Mouse (Mus musculus): ENCODE measurements around the gene Fut4.
"Not testable (repeated sequence)": the region's sequence is repeated elsewhere in the genome, so short reads cannot be mapped to it uniquely, and the experiment has no call there.

Gene Fut4

DNA sequence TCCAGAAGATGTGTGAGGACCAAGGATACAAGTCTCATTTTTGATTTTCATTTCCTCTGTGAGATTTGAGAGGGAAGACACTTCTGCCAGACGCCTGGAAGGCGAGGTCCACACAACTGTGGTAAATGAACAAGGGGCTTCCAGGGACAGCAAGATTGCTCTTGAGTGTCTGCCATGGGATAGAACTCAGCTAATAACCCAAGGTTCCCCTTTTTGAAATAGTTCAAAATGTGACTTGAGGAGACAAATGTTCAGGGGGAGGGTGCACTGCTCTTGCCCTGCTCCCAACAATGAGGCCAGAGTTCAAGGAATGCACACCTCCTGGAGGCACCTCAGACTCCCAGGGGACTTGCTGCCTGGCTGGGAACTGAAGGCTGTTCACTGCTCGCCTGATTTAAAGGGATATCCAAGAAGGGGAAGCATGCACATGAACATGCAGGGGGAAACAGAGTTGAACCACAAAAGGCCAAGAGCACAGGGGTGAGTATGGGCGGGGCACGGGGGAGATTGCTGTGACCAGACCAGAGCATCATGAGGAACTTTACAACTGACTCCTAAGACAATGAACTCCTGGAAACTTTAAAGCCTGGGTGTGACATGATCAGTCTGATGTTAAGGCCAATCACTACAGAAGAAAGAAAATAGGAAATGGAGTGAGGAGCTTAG lies 27.3 kb downstream of the Fut4 start:
- DNase-seq, result no peak

DNA sequence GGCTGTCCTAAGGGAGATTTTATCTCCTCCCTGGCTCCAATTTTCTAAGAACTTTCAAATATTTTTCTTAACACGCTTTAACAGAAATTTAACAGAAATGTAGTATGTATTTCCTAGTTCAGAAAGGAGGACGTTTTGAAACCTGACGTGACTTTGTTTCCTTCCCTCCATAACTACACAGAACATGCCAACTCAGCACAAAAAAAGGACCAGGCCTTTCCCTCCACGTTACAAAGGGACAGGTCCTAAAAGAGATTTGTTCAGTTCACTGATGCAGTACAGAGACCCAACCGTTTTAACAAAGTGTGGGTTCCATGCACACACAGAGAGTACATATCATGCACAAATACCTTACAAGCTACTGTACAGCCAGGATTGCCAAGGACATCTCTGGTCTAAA lies 30.6 kb downstream of the Fut4 start:
- DNase-seq, result no peak

DNA sequence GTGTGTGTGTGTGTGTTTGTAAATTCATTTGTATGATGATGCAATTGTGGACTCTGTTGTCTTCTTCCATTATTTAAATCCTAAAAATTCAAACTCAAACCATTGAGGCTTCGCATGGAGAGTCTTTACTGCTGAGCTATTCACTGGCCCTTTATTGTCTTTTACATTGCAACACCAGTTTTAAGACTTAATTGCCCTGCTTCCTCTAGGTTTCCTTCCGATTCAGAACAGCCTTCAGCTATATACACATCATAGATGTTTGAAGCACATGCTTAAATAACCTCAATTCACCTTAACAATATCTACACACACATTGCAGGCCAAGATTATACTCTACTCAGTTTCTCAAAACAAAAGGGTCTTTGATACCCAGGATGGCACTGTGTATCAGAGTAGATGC lies 31.8 kb downstream of the Fut4 start:
- no peak for DNase-seq

DNA sequence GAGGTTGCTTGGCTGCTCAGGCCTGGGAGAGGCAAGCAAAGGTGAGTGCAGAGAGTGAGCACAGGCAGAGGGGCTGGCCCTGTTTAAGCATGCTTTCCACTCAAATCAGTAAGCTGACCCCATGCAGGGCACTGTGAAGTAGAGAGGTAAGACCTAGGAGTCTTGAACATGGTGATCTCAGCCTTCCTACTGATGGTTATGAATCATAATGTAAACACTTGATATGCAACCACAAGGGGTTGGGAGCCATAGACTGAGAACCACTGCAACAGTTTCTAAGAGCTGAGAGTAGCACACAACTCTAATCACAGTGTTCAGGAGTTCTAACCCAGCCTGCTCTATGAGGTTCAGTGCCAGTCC lies 33.9 kb downstream of the Fut4 start:
- no peak for DNase-seq

DNA sequence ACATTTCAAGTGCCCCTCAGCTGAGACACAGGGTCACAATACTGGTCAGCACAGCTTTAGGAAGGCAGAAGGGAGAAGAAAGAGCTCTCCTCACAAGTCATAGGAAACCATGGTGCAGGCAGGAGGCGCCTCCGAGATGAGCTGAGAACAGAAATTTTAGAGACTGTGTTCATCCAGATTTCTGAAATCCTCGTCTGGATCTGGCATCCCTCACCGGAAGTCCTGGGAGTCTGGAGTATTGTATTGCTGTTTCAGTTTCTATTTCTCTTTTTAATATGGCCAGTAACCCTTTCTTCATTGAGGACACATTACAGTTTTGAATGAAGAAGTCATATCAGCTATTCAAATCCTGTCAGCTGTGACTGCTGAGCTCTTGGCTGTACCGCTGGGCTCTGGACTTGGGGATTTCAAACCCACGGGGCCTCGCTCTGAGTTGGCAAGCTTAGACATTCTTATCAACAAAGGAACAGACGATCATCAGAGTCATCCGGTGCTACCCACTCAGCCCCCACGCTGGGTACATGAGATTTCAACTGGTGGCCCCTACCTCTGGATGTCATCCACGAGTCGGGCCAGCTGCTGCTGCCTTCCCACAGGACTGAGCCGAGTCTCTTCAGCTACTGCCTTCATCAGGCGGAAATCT lies 34.4 kb downstream of the Fut4 start:
- DNase-seq, result peak; percentile 27 to 54

DNA sequence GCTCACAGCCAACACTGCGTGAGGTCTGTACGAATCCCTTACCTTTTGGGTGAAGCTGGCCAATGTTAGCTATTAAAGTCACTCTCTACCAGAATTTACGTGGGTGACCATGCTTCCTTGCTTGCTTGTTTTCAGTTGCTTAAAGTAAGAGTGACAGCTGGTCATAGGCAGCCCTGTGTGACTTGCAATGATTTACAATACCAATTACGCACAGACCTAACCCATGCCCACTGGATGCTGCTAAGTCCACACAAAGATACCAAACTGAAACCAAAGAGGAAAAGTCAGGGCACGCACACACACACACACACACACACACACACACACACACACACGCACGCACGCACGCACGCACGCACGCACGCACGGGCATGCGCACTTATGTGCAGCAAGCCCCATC lies 36.9 kb downstream of the Fut4 start:
- no peak for DNase-seq

DNA sequence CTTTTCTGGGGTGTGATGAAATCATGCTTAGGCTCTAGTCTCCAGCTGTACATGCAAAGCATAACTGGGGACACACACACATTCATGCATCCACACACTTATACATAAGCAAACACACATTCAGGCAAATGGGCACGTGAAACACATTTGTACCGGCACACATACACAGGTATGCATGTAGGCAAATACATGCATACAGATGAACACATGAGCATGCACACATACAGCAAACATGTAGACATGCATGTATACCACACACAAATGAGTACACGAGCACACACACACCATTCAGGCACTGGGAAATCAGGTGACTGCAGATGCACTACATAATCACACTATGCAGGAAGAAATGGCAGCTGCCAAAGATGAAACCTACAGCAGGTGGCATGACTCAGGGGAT lies 41.3 kb downstream of the Fut4 start:
- no peak for DNase-seq

DNA sequence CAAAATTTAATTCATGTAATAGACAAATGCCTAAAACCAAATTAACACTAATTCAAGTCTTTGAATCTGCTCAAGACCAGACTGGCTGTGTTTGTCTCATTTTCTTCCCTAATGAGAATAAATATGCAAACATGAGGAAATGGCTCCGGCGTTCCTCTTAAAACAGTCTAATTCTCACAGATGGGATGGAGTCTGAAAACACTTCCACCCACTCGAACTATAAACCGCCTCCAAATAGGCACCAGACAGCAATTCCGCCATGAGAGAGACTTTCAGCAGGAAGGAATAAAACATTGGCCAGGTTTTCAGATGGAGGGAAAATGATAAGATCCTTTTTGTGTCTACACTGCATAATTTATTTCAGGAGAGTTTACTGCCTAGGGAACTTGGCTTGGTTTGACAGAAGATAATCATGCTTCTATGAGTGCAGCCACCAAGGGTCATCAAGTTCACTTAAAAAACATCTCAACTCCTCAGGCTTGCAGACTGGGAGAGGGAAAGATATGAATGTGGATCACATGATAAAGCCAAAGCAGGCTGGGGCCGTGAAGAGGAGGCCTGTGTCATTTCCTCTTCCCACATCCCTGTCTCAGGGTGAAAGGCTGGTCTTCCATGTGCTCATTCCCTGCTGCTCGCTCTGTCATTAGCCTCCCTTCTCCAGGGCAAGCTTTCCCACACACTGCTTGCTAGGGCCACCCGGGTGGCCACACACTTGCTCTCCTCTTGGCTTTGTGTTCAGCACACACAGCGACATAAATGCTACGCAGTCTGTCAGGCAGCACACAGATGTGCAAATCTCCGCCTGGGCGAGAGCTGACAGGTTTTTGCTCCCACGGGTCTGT lies 46.7 kb downstream of the Fut4 start:
- DNase-seq, result peak; percentile 10 to 28

DNA sequence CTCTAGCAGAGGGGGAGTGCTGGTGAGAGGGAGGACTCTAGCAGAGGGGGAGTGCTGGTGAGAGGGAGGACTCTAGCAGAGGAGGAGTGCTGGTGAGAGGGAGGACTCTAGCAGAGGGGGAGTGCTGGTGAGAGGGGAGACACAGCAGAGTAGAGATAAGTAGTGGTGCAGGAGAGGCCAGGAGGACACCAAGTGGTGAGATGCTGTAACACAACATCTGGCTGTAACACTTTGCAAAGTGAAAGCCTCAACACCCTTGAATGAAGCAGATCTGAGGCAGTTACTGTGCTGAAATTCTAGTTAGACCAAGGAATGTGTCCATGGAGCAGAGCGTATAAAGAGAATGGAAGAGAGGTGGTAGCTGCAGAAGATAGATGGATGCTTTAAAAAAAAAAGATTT lies 51.4 kb downstream of the Fut4 start:
- not testable (repeated sequence) for DNase-seq

DNA sequence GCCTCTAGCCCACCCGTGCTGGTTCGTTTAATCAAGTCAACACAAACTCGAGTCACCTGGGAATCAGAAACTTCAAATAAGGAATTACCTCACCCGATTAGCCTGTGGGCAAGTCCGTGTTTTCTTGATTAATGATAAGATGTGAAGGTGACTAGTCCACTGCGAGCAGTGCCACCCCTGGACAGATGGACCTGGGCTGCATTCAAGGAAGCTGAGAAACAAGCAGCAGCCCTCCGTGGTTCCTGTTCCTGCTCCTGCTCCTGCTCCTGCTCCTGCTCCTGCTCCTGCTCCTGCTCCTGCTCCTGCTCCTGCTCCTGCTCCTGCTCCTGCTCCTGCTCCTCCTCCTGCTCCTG lies 52.9 kb downstream of the Fut4 start:
- DNase-seq, result no peak

DNA sequence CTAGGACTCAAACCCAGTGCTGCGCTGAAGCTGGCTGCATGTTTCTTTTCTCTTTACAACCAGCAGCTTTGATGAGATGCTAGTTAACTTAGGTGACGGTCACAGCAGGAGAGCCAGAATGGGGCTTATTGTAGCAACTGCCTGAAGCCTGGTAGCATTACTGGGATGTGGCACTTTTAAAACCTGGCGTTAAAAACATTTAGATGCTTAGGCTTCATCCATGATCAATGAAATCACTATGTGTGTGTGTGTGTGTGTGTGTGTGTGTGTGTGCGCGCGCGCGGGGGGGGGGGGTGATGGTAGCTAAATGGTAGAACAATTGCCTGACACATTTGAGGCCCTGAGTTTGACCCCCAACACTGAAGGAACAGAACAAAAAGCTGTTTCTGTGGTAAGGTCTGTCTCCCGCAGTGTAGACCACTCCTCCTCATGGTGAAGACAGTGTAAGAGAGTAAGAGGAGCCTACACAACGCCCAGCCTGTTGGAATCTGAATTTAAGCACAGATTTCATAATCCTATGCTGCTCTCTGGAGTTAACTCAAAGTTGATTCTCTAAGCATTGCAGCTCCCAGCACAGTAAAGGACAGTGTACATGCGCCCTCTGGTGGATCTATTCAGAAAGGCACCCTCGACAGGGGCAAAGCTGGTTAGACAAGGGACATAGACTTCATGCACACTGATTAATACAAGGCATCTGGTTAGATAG lies 53.5 kb downstream of the Fut4 start:
- DNase-seq, result peak; percentile 93
